8 mouse cellular contexts compared by ENCODE assay signal in the genomic region with DNA sequence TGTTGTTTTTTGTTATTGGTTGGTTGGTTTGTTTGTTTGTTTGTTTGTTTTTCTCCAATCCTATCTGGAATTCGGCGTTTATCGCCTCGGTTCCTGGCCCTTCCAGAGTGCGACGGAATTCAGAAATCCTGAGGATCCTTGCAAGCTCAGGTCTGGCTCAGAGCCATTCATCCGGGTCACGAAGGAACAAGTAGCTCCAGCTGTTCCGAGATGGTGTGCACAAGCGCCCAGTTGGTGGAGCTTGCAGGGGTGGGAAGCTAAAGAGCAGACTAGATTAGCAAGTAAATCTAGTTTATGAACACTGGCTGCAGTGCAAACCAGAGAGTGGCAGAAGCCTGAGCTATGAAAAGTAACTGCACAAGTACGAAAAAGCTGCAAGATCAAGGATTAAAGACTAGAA. TPM values are rescaled to one million over a fixed set of nuclear protein-coding genes. Genes with fewer than 3 reads are reported as not detected.
DNase-seq lines count a peak whose midpoint lies in the region; ATAC-seq lines count a peak whose summit lies in the region.

No protein-coding gene starts in this region.

- peak overlapping the region; percentile 65 for H3K27ac ChIP-seq in embryonic facial prominence, embryonic 15.5 days (replicated peaks)
- peak overlapping the region; percentile 66 for H3K27ac ChIP-seq in heart, embryonic 11.5 days (ENCODE audit: low read depth, low read length)
- H3K27ac ChIP-seq in kidney, embryonic 16.5 days (ENCODE audit: low read length), result peak overlapping the region; percentile 85
- no peak overlapping the region for H3K27ac ChIP-seq in liver, embryonic 13.5 days
- peak overlapping the region; percentile 24 for H3K27ac ChIP-seq in neural tube, embryonic 13.5 days (replicated peaks)

- H3K4me1 ChIP-seq in embryonic facial prominence, embryonic 15.5 days, result peaks cover 12% of the 10 kb centered on the region
- H3K4me1 ChIP-seq in heart, embryonic 11.5 days (ENCODE audit: control insufficient read depth, insufficient read depth, low read length), result no peaks in the 10 kb centered on the region
- H3K4me1 ChIP-seq in kidney, embryonic 16.5 days (ENCODE audit: insufficient read depth, low read length), result peaks cover 14% of the 10 kb centered on the region
- H3K4me1 ChIP-seq in liver, embryonic 13.5 days (replicated peaks), result peaks cover 40% of the 10 kb centered on the region
- H3K4me1 ChIP-seq in neural tube, embryonic 13.5 days (replicated peaks), result peaks cover 32% of the 10 kb centered on the region

- under 1% methylated on average over 11 of the region's 11 CpGs for WGBS in embryonic facial prominence, embryonic 15.5 days
- 2% methylated on average over 11 of the region's 11 CpGs for WGBS in heart, embryonic 11.5 days (ENCODE audit: insufficient replicate concordance)
- under 1% methylated on average over 11 of the region's 11 CpGs for WGBS in kidney, embryonic 16.5 days
- 2% methylated on average over 11 of the region's 11 CpGs for WGBS in liver, embryonic 13.5 days (ENCODE audit: insufficient replicate concordance)
- under 1% methylated on average over 11 of the region's 11 CpGs for WGBS in neural tube, embryonic 13.5 days

- H3K9me3 ChIP-seq in embryonic facial prominence, embryonic 15.5 days (replicated peaks), result no peaks in the 10 kb centered on the region
- H3K9me3 ChIP-seq in heart, embryonic 11.5 days (replicated peaks; ENCODE audit: control insufficient read depth, low read length), result no peaks in the 10 kb centered on the region
- no peaks in the 10 kb centered on the region for H3K9me3 ChIP-seq in kidney, embryonic 16.5 days (ENCODE audit: low read length)
- no peaks in the 10 kb centered on the region for H3K9me3 ChIP-seq in liver, embryonic 13.5 days (replicated peaks)
- H3K9me3 ChIP-seq in neural tube, embryonic 13.5 days, result no peaks in the 10 kb centered on the region

- ATAC-seq in embryonic facial prominence, embryonic 15.5 days (ENCODE audit: insufficient number of reproducible peaks, low FRiP score, low TSS enrichment, low read depth), result peak; percentile 77
- ATAC-seq in heart, embryonic 11.5 days (replicated peaks; ENCODE audit: insufficient number of reproducible peaks, low FRiP score, low TSS enrichment), result no peak
- peak; percentile 46; the same call in 1 of the 2 replicates for ATAC-seq in kidney, embryonic 16.5 days (ENCODE audit: low FRiP score, low TSS enrichment)
- 0 out of 2 replicates have a peak, but pooled peaks have one; percentile 3 for ATAC-seq in liver, embryonic 13.5 days (ENCODE audit: low read depth)
- ATAC-seq in neural tube, embryonic 13.5 days (ENCODE audit: low read depth), result 0 out of 2 replicates have a peak, but pooled peaks have one; percentile 4

- no peaks in the 10 kb centered on the region for H3K36me3 ChIP-seq in embryonic facial prominence, embryonic 15.5 days
- no peaks in the 10 kb centered on the region for H3K36me3 ChIP-seq in heart, embryonic 11.5 days (ENCODE audit: control insufficient read depth, insufficient read depth, low read length)
- no peaks in the 10 kb centered on the region for H3K36me3 ChIP-seq in kidney, embryonic 16.5 days (ENCODE audit: insufficient read depth, low read length)
- H3K36me3 ChIP-seq in liver, embryonic 13.5 days, result no peaks in the 10 kb centered on the region
- no peaks in the 10 kb centered on the region for H3K36me3 ChIP-seq in neural tube, embryonic 13.5 days

- no peaks in the 10 kb centered on the region for H3K27me3 ChIP-seq in embryonic facial prominence, embryonic 15.5 days
- H3K27me3 ChIP-seq in heart, embryonic 11.5 days (ENCODE audit: control insufficient read depth, insufficient read depth, low read length), result no peaks in the 10 kb centered on the region
- no peaks in the 10 kb centered on the region for H3K27me3 ChIP-seq in kidney, embryonic 16.5 days (ENCODE audit: insufficient read depth, low read length)
- H3K27me3 ChIP-seq in liver, embryonic 13.5 days, result no peaks in the 10 kb centered on the region; the same call in 1 of the 2 replicates
- no peaks in the 10 kb centered on the region for H3K27me3 ChIP-seq in neural tube, embryonic 13.5 days

- 0 out of 2 replicates have a peak overlapping the region, but pooled peaks have one; percentile 2 for H3K9ac ChIP-seq in embryonic facial prominence, embryonic 15.5 days
- H3K9ac ChIP-seq in heart, embryonic 11.5 days (ENCODE audit: low read depth, low read length), result peak overlapping the region; percentile 62
- H3K9ac ChIP-seq in kidney, embryonic 16.5 days (replicated peaks; ENCODE audit: low read length), result peak overlapping the region; percentile 58
- peak overlapping the region; percentile 72 for H3K9ac ChIP-seq in liver, embryonic 13.5 days
- peak overlapping the region; percentile 51 for H3K9ac ChIP-seq in neural tube, embryonic 13.5 days

- H3K4me2 ChIP-seq in embryonic facial prominence, embryonic 15.5 days (replicated peaks), result peak overlapping the region; percentile 63
- H3K4me2 ChIP-seq in heart, embryonic 11.5 days, result peak overlapping the region; percentile 57
- peak overlapping the region; percentile 57 for H3K4me2 ChIP-seq in kidney, embryonic 16.5 days (replicated peaks; ENCODE audit: low read depth, low read length)
- H3K4me2 ChIP-seq in liver, embryonic 13.5 days, result peak overlapping the region; percentile 73
- H3K4me2 ChIP-seq in neural tube, embryonic 13.5 days, result peak overlapping the region; percentile 61

- peak overlapping the region; percentile 58 for H3K4me3 ChIP-seq in embryonic facial prominence, embryonic 15.5 days (replicated peaks)
- H3K4me3 ChIP-seq in heart, embryonic 11.5 days (ENCODE audit: low read depth, low read length), result peak overlapping the region; percentile 39
- H3K4me3 ChIP-seq in kidney, embryonic 16.5 days (ENCODE audit: low read length), result peak overlapping the region; percentile 43
- peak overlapping the region; percentile 60 for H3K4me3 ChIP-seq in liver, embryonic 13.5 days (replicated peaks)
- H3K4me3 ChIP-seq in neural tube, embryonic 13.5 days, result peak overlapping the region; percentile 49

- peak; percentile 24 for DNase-seq in CD4-positive helper T cell, adult 2 months (ENCODE audit: low read depth, low spot score)
- peak; percentile 87 for DNase-seq in adrenal gland, postnatal 25 days
- DNase-seq in liver, embryonic 13.5 days, result peak; percentile 22
- peak; percentile 85 to 89 for DNase-seq in urinary bladder, postnatal 4 days (ENCODE audit: low spot score in 2 of 2)

RNA-seq across cellular contexts. Expression of a gene that starts 6.2 kb away (rescaled TPM):
- 49.2 and 59.6 TPM in 2 replicates for total RNA-seq in adrenal gland, postnatal 25 days (2021)
- polyA plus RNA-seq in embryonic facial prominence, embryonic 15.5 days (2015; fragmentation: Nextera tagmentation; extraction: Ambion mirVana), result 122 and 125 TPM in 2 replicates
- 94.9 and 102 TPM in 2 replicates for polyA plus RNA-seq in heart, embryonic 11.5 days (2014; fragmentation: Nextera tagmentation; extraction: Ambion mirVana)
- 130 and 131 TPM in 2 replicates for polyA plus RNA-seq in kidney, embryonic 16.5 days (2015; fragmentation: Nextera tagmentation; extraction: Ambion mirVana)
- polyA plus RNA-seq in liver, embryonic 13.5 days (2015; fragmentation: Nextera tagmentation; extraction: Ambion mirVana), result 81.4 and 82.3 TPM in 2 replicates
- 82.9 and 88.9 TPM in 2 replicates for polyA plus RNA-seq in neural tube, embryonic 13.5 days (2015; fragmentation: Nextera tagmentation; extraction: Ambion mirVana)

RNA-seq across cellular contexts. Expression of a gene that starts 27.4 kb away (rescaled TPM):
- not detected in 2 replicates for total RNA-seq in adrenal gland, postnatal 25 days (2021)
- polyA plus RNA-seq in embryonic facial prominence, embryonic 15.5 days (2015; fragmentation: Nextera tagmentation; extraction: Ambion mirVana), result not detected in 2 replicates
- polyA plus RNA-seq in heart, embryonic 11.5 days (2014; fragmentation: Nextera tagmentation; extraction: Ambion mirVana), result not detected in 2 replicates
- not detected in 2 replicates for polyA plus RNA-seq in kidney, embryonic 16.5 days (2015; fragmentation: Nextera tagmentation; extraction: Ambion mirVana)
- polyA plus RNA-seq in liver, embryonic 13.5 days (2015; fragmentation: Nextera tagmentation; extraction: Ambion mirVana), result not detected in 2 replicates
- polyA plus RNA-seq in neural tube, embryonic 13.5 days (2015; fragmentation: Nextera tagmentation; extraction: Ambion mirVana), result not detected in 2 replicates

RNA-seq across cellular contexts. Expression of a gene that starts 43.6 kb away (rescaled TPM):
- not detected in 2 replicates for total RNA-seq in adrenal gland, postnatal 25 days (2021)
- polyA plus RNA-seq in embryonic facial prominence, embryonic 15.5 days (2015; fragmentation: Nextera tagmentation; extraction: Ambion mirVana), result not detected in 2 replicates
- polyA plus RNA-seq in heart, embryonic 11.5 days (2014; fragmentation: Nextera tagmentation; extraction: Ambion mirVana), result not detected in 2 replicates
- polyA plus RNA-seq in kidney, embryonic 16.5 days (2015; fragmentation: Nextera tagmentation; extraction: Ambion mirVana), result not detected in 2 replicates
- polyA plus RNA-seq in liver, embryonic 13.5 days (2015; fragmentation: Nextera tagmentation; extraction: Ambion mirVana), result not detected in 2 replicates
- not detected in 2 replicates for polyA plus RNA-seq in neural tube, embryonic 13.5 days (2015; fragmentation: Nextera tagmentation; extraction: Ambion mirVana)

Comparison
In these comparisons a context has a peak if more than half of its experiments do, and no peak if none do; other contexts are left out.
1. DNase-seq: peak in every context shown above with its lines; median percentile 87 in adrenal gland, postnatal 25 days; 87 in urinary bladder, postnatal 4 days; 24 in CD4-positive helper T cell, adult 2 months; 22 in liver, embryonic 13.5 days.
2. H3K9ac ChIP-seq: peak in every context shown above with its lines; median percentile 72 in liver, embryonic 13.5 days; 62 in heart, embryonic 11.5 days; 58 in kidney, embryonic 16.5 days; 51 in neural tube, embryonic 13.5 days; 2 in embryonic facial prominence, embryonic 15.5 days.